Mouse (Mus musculus) neural tube, embryonic 15.5 days (tissue): ENCODE data around the gene Tmem127. TPM values are rescaled to one million over a fixed set of nuclear protein-coding genes. Genes with fewer than 3 reads are reported as not detected.
"Not testable (repeated sequence)": the region's sequence is repeated elsewhere in the genome, so short reads cannot be mapped to it uniquely, and the experiment has no call there.

ENCODE experiments used
- ATAC-seq: fragments of 200-750 bp; cut with Nextera tagmentation; 2 replicates; pipeline ENCODE4 v1.8.0; 2017; ENCODE audit warnings: mild to moderate bottlenecking, moderate TSS enrichment, moderate library complexity; ENCODE audit not compliant: low FRiP score
- H3K27ac ChIP-seq: fragments of 300-500 bp; sonication (generic); replicated peaks from 2 replicates; pipeline ENCODE4 v1.5.1; 2015; ENCODE audit warnings: mild to moderate bottlenecking, inconsistent platforms
- H3K27me3 ChIP-seq: fragments of 300-500 bp; sonication (generic); replicated peaks from 2 replicates; pipeline ENCODE4 v1.6.1; 2015; ENCODE audit warnings: inconsistent platforms
- H3K36me3 ChIP-seq: fragments of 300-500 bp; sonication (generic); 2 replicates; pipeline ENCODE4 v1.6.1; 2015; ENCODE audit warnings: inconsistent platforms
- H3K4me1 ChIP-seq: fragments of 300-500 bp; sonication (generic); 2 replicates; pipeline ENCODE4 v1.6.1; 2015; ENCODE audit warnings: inconsistent platforms
- H3K4me2 ChIP-seq: fragments of 300-500 bp; sonication (generic); 2 replicates; pipeline ENCODE4 v1.6.1; 2015; ENCODE audit warnings: inconsistent platforms, mild to moderate bottlenecking, moderate library complexity
- H3K4me3 ChIP-seq: fragments of 300-500 bp; sonication (generic); replicated peaks from 2 replicates; pipeline ENCODE4 v1.5.1; 2015; ENCODE audit warnings: mild to moderate bottlenecking, inconsistent platforms
- H3K9ac ChIP-seq: fragments of 300-500 bp; sonication (generic); replicated peaks from 2 replicates; pipeline ENCODE4 v1.6.1; 2015; ENCODE audit warnings: mild to moderate bottlenecking, inconsistent platforms
- H3K9me3 ChIP-seq: fragments of 300-500 bp; sonication (generic); replicated peaks from 2 replicates; pipeline ENCODE4 v1.6.1; 2016; ENCODE audit warnings: inconsistent platforms
- WGBS: fragments of 180-500 bp; shearing (Covaris S2); methylation state at CpG from one replicate; pipeline ENCODE4 v1.1.7; 2015; ENCODE audit warnings: mixed read lengths; 5-methylcytosine and 5-hydroxymethylcytosine counted together
- polyA plus RNA-seq: library from polyadenylated mRNA; unstranded; fragments of >200 nt; fragmentation: Nextera tagmentation; extraction: Ambion mirVana; gene quantifications from 2 replicates; pipeline ENCODE4 v1.2.1, GENCODE M21; 2015

Tmem127 gene
- polyA plus RNA-seq = 53.8 and 55.6 TPM in 2 replicates

- H3K27me3 ChIP-seq = no peaks in the 10 kb centered on the region
- peak within 1 kb of the TSS; percentile 95 for H3K4me2 ChIP-seq
- WGBS = under 1% methylated on average over 53 of the region's 53 CpGs
- peak within 1 kb of the TSS; percentile 87 for H3K27ac ChIP-seq
- H3K36me3 ChIP-seq = peaks cover 31% of the 10 kb centered on the region
- H3K9ac ChIP-seq = peak within 1 kb of the TSS; percentile 93
- H3K4me3 ChIP-seq = peak within 1 kb of the TSS; percentile 86
- peak; percentile 98 for ATAC-seq
- H3K4me1 ChIP-seq = peaks cover 38% of the 10 kb centered on the region
- H3K9me3 ChIP-seq = no peaks in the 10 kb centered on the region
Observed at GRCm38 (mm10) chr2:127247592-127248333, at the start of gene Tmem127, which contains the start of gene Ciao1. TSS of gene Tmem127 (plus strand) at chr2:127247908. TSS of gene Ciao1 (minus strand) at chr2:127247816.

- Histone ChIP-seq H3K9me3 (no peaks in the 10 kb centered on the region), H3K9ac (no peak overlapping the region), H3K36me3 (no peaks in the 10 kb centered on the region), H3K4me2 (no peak overlapping the region), H3K27me3 (no peaks in the 10 kb centered on the region), H3K4me1 (peaks cover 14% of the 10 kb centered on the region), H3K27ac (no peak overlapping the region), H3K4me3 (no peak overlapping the region)
- WGBS = 36% methylated on average over 3 of the region's 3 CpGs
- no peak for ATAC-seq
Observed at GRCm38 (mm10) chr2:127204932-127205331, 42.8 kb upstream of the Tmem127 start.

- 94% methylated on average over 4 of the region's 4 CpGs for WGBS
- H3K36me3 ChIP-seq, H3K4me2 ChIP-seq, H3K9me3 ChIP-seq, H3K9ac ChIP-seq, ATAC-seq, H3K4me3 ChIP-seq, H3K27me3 ChIP-seq, H3K27ac ChIP-seq: not testable (repeated sequence)
- peaks cover 16% of the 10 kb centered on the region for H3K4me1 ChIP-seq
Observed at GRCm38 (mm10) chr2:127205936-127206335, 41.8 kb upstream of the Tmem127 start.

GRCm38 (mm10) chr2:127206916-127207315 lies 40.8 kb upstream of the Tmem127 start:
- Histone ChIP-seq H3K27me3 (no peaks in the 10 kb centered on the region), H3K27ac (no peak overlapping the region), H3K4me1 (peaks cover 16% of the 10 kb centered on the region), H3K36me3 (peaks cover 16% of the 10 kb centered on the region), H3K4me2 (no peak overlapping the region), H3K4me3 (no peak overlapping the region), H3K9me3 (no peaks in the 10 kb centered on the region), H3K9ac (no peak overlapping the region)
- ATAC-seq = no peak
- 96% methylated on average over 2 of the region's 2 CpGs for WGBS

- Histone ChIP-seq H3K36me3 (peaks cover 25% of the 10 kb centered on the region), H3K9me3 (no peaks in the 10 kb centered on the region), H3K9ac (peak within 1 kb of the TSS; percentile 77), H3K4me1 (peaks cover 16% of the 10 kb centered on the region), H3K27ac (peak within 1 kb of the TSS; percentile 84), H3K4me2 (peak within 1 kb of the TSS; percentile 85), H3K27me3 (no peaks in the 10 kb centered on the region), H3K4me3 (peak within 1 kb of the TSS; percentile 95)
- ATAC-seq = peak; percentile 98
- WGBS = 12% methylated on average over 36 of the region's 36 CpGs
Observed at GRCm38 (mm10) chr2:127207547-127208451, 39.9 kb upstream of the Tmem127 start, which contains the start of the genes 1810024B03Rik and Snrnp200. TSS of gene 1810024B03Rik (minus strand) at chr2:127208280. TSS of gene Snrnp200 (plus strand) at chr2:127208386.

- H3K27me3 ChIP-seq = no peaks in the 10 kb centered on the region
- peak overlapping the region; percentile 95 for H3K4me3 ChIP-seq
- peak overlapping the region; percentile 84 for H3K27ac ChIP-seq
- no peaks in the 10 kb centered on the region for H3K9me3 ChIP-seq
- peak overlapping the region; percentile 85 for H3K4me2 ChIP-seq
- H3K9ac ChIP-seq = peak overlapping the region; percentile 77
- no peak; the same call in 1 of the 2 replicates for ATAC-seq
- peaks cover 16% of the 10 kb centered on the region for H3K4me1 ChIP-seq
- H3K36me3 ChIP-seq = peaks cover 29% of the 10 kb centered on the region
- under 1% methylated on average over 17 of the region's 17 CpGs for WGBS
Observed at GRCm38 (mm10) chr2:127208452-127208769, 39.3 kb upstream of the Tmem127 start.

GRCm38 (mm10) chr2:127210701-127211100 lies 37.0 kb upstream of the Tmem127 start:
- H3K27ac ChIP-seq = no peak overlapping the region
- no peaks in the 10 kb centered on the region for H3K27me3 ChIP-seq
- H3K9me3 ChIP-seq = no peaks in the 10 kb centered on the region
- peaks cover 51% of the 10 kb centered on the region for H3K36me3 ChIP-seq
- no peak for ATAC-seq
- peaks cover 16% of the 10 kb centered on the region for H3K4me1 ChIP-seq
- H3K9ac ChIP-seq = no peak overlapping the region
- H3K4me3 ChIP-seq = no peak overlapping the region
- WGBS = 95% methylated on average over 11 of the region's 11 CpGs
- no peak overlapping the region for H3K4me2 ChIP-seq

GRCm38 (mm10) chr2:127217746-127218145 lies 30.0 kb upstream of the Tmem127 start:
- WGBS = 97% methylated on average over 5 of the region's 5 CpGs
- H3K4me2 ChIP-seq = no peak overlapping the region

GRCm38 (mm10) chr2:127225261-127225660 lies 22.4 kb upstream of the Tmem127 start:
- Histone ChIP-seq H3K4me1 (no peaks in the 10 kb centered on the region), H3K4me3 (no peak overlapping the region), H3K27me3 (no peaks in the 10 kb centered on the region), H3K9me3 (no peaks in the 10 kb centered on the region), H3K9ac (no peak overlapping the region), H3K4me2 (no peak overlapping the region), H3K36me3 (peaks cover 95% of the 10 kb centered on the region), H3K27ac (no peak overlapping the region)
- 100% methylated on average over 3 of the region's 3 CpGs for WGBS
- no peak for ATAC-seq

More at GRCm38 (mm10) chr2:127217746-127218145, 30.0 kb upstream of the Tmem127 start:
- Histone ChIP-seq H3K36me3 (peaks cover 94% of the 10 kb centered on the region), H3K9ac (no peak overlapping the region), H3K27ac (no peak overlapping the region), H3K4me3 (no peak overlapping the region), H3K4me1 (no peaks in the 10 kb centered on the region), H3K9me3 (no peaks in the 10 kb centered on the region), H3K27me3 (no peaks in the 10 kb centered on the region)
- ATAC-seq = no peak

- Histone ChIP-seq H3K4me2 (no peak overlapping the region), H3K4me1 (no peaks in the 10 kb centered on the region), H3K27me3 (no peaks in the 10 kb centered on the region), H3K9ac (no peak overlapping the region), H3K9me3 (no peaks in the 10 kb centered on the region), H3K4me3 (no peak overlapping the region), H3K27ac (no peak overlapping the region), H3K36me3 (peaks cover 89% of the 10 kb centered on the region)
- no peak for ATAC-seq
- WGBS = 97% methylated on average over 11 of the region's 11 CpGs
Observed at GRCm38 (mm10) chr2:127237897-127238610, 9.7 kb upstream of the Tmem127 start.

GRCm38 (mm10) chr2:127240065-127240464 lies 7.6 kb upstream of the Tmem127 start:
- H3K4me1 ChIP-seq = no peaks in the 10 kb centered on the region
- no peak overlapping the region for H3K4me2 ChIP-seq
- no peak overlapping the region for H3K4me3 ChIP-seq
- H3K27me3 ChIP-seq = no peaks in the 10 kb centered on the region
- peaks cover 85% of the 10 kb centered on the region for H3K36me3 ChIP-seq
- no peaks in the 10 kb centered on the region for H3K9me3 ChIP-seq
- no peak overlapping the region for H3K27ac ChIP-seq
- H3K9ac ChIP-seq = no peak overlapping the region
- 98% methylated on average over 2 of the region's 2 CpGs for WGBS
- no peak for ATAC-seq
